Mouse (Mus musculus) hindlimb bud, embryonic 11.5 days (tissue): ENCODE results near the gene Olfr419.

Experiments used
- DNase-seq: peaks from one replicate; pipeline ENCODE4 v3.0.0-alpha.2; 2012; ENCODE audit warnings: low read depth, low spot score; ENCODE audit errors: extremely low spot score

Gene Olfr419

DNA sequence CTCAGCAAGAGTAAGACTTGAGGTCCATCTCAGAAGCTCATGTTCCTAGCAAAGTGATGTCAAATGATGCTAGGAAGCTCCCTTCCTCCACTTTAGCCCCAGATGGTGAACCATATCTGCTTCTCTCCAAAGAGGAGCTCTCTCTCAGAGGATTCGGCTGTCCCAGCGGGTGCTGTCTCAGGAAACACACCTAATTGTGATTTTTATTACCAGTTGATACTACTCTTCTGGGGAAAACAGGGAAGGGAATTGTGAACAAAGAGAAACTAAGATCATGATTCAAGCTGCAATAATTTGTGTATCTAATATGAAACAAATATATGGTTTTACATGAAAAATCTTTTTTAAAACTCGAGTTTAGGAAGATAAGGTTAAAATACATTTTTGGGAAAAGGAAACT, at the start of gene Olfr419:
Olfr419 (minus strand) TSS at position 101 of the 400 bp plus-strand sequence.
- DNase-seq, result no peak

DNA sequence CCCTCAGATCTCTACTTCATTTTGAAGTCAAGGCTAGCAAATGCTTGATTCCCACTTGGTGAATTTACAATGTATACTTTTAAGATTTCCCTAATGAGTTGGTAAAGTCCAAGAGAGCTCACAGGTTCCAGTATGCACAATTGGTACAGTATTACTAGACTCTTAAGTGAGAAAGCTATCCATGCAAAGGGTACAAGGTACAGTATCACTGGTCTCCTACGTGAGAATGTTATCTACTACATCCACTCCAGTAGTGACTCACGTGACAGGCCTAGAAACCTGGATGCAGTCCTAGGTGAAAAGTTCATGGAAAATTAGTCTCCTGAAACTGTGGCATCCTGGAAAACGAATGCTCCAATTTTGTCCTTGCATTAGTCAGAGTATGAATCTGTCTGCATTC, 18.8 kb upstream of the Olfr419 start:
- DNase-seq, result no peak

DNA sequence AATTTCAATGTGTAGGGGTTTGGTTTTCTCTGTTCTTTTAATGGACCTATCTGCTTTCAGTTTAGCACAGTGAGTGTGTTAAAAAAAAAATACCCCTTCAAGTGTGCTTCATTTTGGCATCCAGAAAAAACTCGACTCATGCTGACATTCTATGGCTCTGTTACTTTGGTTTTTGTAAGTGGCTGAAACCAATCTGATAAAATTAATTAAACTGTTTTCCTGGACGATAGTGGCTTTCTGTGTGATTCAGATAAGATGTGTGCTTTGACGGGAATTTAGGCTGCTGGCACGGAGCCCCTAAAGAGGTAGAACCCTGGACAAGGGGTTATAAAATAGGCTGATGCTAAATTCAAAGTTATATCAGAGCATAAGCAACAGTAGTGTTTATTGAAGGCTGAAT, 17.3 kb upstream of the Olfr419 start:
- DNase-seq, result no peak

DNA sequence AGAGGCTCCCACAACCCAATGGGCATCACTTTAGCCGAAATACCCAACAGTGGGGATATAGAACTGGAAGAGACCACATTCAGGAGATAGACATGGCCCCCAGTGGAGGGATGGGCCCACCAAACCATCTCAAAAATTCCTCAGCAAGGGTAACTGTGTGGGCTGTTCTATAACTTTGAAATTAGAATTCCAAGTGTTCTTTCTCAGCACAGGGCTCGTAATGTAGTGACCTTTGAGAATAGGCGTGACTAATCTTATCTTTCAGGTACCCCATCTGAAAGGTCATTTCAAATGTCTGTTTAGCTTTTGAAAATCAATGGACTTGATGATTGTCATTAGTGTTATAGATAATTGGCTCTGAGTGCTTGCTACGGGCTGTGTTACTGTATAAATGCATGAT, 16.0 kb upstream of the Olfr419 start:
- no peak for DNase-seq

DNA sequence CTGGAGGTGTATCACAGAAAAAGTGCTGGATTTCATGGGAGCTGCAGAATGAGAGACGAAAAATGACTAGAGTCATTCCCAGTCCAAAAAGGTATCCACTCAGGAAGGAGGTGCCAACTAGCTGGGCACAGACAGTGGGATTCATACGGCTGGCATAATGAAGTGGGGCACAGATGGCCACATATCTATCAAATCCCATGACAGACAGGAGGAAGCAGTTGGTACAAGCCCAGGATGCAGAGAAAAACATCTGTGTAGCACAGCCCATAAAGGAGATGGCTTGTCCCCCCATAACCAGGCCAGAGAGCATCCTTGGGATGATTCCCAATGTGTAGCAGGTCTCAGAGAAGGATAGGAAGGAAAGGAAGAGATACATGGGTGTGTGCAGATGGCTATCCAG, 1.5 kb downstream of the Olfr419 start:
- no peak for DNase-seq

DNA sequence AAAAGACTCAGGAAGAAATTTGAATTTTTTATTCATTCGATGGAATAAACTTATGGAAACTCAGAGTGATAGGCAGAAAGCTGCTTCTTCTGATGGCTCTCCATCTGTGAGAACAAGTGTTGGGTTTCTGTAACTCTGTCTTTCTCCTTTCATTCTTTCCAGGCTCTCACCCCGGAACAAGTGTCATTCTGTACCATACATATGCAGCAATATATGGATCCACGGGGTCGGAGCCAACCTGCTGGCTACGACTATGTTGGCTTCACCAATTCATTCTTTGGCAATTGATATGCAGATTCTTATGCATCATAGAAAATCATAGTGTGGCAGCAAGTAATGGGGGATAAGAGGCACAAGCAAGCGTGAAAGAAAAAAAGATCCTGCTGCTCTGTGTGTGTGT, 4.7 kb downstream of the Olfr419 start:
- no peak for DNase-seq

DNA sequence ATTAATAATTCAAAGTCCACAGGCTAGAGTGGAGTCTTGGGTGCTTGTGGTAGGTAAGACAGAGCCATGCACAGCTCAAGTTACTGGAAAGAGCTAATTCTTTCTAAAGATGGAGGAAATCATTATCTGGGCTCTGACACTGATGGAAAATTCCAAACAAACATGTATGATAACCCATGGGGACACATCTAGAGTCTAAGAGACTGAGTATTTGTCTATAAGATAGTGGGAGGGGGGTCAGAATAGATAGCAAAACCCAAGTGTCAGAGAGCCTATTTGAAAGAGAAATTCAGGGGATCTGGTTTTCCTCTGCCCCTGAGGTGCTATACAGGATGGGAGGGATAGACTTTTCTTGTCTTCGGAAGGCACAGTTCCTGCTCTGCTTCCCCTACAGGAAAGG, 5.8 kb downstream of the Olfr419 start:
- no peak for DNase-seq

DNA sequence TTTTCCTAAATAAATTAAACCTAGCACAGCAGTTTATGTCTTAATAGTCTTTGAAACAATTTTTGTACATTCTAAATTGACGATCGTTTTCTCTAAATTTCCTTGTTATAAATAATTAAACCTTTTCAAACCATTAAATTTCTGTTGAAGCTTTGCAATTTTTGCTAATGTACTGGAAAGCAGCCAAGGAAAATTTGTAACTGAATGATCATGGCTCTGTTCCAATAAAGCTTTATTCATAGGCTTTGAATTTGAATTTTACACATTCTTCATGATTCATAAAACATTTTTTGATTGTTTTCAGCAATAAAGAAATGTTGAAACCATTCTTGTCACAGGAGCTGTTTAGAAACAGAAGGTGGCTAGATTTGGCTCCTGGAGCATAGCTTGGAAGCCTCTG, 7.2 kb downstream of the Olfr419 start:
- no peak for DNase-seq

DNA sequence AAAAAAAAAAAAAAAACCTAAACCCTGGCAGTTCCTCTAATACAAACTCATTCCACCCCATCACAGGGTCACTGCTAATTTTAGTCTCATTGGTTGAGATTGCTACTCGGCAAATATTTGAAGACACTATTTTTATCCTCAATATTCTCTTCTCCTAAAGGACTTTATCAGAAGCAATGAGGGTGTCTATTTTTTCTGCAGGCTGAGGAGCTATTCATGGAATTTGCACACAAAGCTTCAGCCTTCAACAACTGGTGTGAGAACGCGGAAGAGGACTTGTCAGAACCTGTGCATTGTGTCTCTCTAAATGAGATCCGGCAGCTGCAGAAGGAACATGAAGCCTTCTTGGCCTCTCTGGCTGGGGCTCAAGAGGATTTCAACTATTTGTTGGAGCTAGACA, 11.9 kb downstream of the Olfr419 start:
- DNase-seq, result no peak

DNA sequence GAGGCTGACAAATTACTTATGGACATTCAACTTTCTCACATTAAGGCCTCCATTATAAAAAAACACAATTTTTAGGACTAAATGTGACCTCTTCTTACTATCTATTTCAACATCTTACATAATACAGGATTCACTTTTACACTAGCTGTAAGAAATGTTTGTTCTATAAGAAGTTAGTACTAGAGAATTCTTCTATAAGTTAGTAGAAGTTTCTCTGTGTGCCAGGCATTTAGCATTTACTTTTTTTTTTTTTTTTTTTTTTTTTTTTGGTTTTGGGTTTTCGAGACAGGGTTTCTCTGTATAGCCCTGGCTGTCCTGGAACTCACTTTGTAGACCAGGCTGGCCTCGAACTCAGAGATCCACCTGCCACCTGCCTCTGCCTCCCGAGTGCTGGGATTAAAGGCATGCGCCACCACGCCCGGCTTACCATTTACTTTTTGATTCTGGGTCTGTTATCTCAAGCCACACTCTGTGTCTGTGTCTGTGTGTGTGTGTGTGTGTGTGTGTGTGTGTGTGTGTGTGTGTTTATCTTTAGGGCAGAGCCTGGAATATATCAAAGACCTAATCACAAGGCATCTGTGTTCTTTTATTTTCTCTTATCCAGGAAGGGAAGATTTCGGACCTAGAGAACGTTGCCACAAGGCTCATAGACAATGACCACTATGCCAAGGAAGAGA, 35.2 kb downstream of the Olfr419 start:
- DNase-seq, result no peak

DNA sequence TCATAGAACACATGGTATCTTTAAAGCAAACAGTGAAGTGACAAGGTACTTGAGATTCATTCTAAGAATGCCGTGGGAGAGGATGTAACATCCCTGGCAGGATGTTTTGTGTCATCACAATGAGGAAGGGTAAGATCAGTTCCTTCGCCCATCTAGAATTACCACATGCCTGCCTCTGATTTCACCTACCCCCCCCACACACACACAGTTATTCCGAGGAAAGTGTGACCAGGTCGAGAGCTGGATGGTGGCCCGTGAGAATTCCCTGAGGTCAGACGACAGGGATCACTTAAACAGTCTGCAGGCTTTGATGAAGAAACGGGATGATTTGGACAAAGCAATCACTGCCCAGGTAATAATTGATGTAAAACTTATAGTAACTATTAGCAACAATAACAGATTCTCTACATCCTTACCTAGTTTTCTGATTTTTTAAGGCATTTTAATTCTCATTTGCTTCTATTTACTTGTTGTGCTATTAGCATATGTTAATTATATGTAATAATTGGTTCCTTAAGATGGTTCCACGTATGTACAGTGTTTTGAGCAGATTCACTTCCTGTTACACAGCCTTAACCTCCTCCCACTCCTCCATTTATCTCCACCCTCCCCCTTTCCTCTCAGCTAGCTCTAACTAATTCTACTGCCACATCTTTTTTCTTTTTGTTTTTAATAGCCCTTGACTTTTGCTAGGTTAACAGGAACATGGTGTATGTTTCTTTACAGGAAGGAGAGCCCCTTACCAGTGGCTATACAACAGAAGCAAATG, 36.4 kb downstream of the Olfr419 start:
- DNase-seq, result no peak

DNA sequence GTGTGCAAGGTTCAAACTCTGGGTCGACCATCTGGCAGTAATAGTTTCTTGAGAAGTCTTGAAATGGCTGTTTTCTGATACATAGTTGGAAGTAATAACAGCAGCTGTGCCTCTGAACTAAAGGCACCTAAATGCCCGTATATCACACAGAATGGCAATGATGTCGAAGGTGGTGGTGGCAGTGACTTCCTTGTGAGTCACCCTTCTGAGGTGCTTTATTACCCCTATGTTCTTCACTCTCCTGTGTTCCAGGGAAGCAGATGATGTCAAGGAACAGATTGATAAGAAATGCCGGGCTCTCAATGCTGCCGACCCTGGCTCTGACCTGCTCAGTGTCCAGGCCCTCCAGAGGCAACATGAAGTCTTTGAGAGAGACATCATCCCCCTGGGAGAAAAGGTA, 39.6 kb downstream of the Olfr419 start:
- no peak for DNase-seq

DNA sequence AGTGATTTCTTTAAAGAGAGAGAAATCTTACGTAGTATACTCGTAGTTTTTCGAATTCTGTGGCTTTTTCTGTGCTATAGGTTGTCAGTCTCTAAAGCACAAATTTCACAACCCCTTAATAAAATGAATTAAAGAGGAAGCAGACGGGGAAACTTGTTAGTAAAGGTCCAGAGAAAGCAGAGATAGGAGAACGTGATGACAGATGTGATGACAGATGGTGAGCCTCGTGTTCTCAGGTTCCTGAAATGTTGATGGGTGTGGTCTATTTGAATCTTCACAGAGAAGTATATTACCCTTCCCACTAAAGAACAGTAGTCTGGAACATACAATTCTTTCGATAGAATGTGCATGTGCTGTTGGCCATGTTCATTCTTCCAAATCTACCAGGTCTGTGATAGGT, 47.2 kb downstream of the Olfr419 start:
- no peak for DNase-seq
